Mouse (Mus musculus): ENCODE data around the gene Cbll1. TPM values are rescaled to one million over a fixed set of nuclear protein-coding genes. Genes with fewer than 3 reads are reported as not detected.
"Not testable (repeated sequence)": the region's sequence is repeated elsewhere in the genome, so short reads cannot be mapped to it uniquely, and the experiment has no call there.

Gene Cbll1
- total RNA-seq, 2 experiments from 2014 or later = 13.6 to 15.1 TPM

GRCm38 (mm10) chr12:31486431-31486830 is 13.0 kb downstream of the Cbll1 start:
- peak; percentile 43 for DNase-seq

GRCm38 (mm10) chr12:31478182-31478581 is 21.2 kb downstream of the Cbll1 start:
- not testable (repeated sequence) for DNase-seq

- no peak for DNase-seq
These were observed 36.8 kb downstream of the Cbll1 start for GRCm38 (mm10) chr12:31462615-31463014.

GRCm38 (mm10) chr12:31461371-31461770 is 38.0 kb downstream of the Cbll1 start:
- DNase-seq = no peak

- DNase-seq = peak; percentile 15
These were observed 39.1 kb downstream of the Cbll1 start for GRCm38 (mm10) chr12:31460270-31460669.

- DNase-seq = no peak
These were observed 40.9 kb downstream of the Cbll1 start for GRCm38 (mm10) chr12:31458474-31458873.

GRCm38 (mm10) chr12:31456271-31456670 is 43.1 kb downstream of the Cbll1 start:
- DNase-seq = no peak

GRCm38 (mm10) chr12:31449341-31449740 is 50.1 kb downstream of the Cbll1 start:
- DNase-seq = no peak

GRCm38 (mm10) chr12:31444827-31445226 is 54.6 kb downstream of the Cbll1 start:
- DNase-seq = no peak

- peak; percentile 18 for DNase-seq
These were observed 55.3 kb downstream of the Cbll1 start for GRCm38 (mm10) chr12:31444131-31444546.

GRCm38 (mm10) chr12:31439612-31440011 is 59.8 kb downstream of the Cbll1 start:
- DNase-seq = no peak

GRCm38 (mm10) chr12:31437791-31438190 is 61.6 kb downstream of the Cbll1 start:
- DNase-seq = no peak

Other genes with a start within 250 kb of the Cbll1 start
- 100 to 1,000 TPM; 266 to 279 TPM for gene Lamb1, start 234.4 kb downstream of the Cbll1 start, total RNA-seq (2021)
- gene Dld, start 148.2 kb downstream of the Cbll1 start, total RNA-seq (2021) = 100 to 1,000 TPM; 309 to 328 TPM
- gene Slc26a3, start 108.7 kb downstream of the Cbll1 start, total RNA-seq (2021) = under 1 TPM; 0.56 to 0.69 TPM
- gene Slc26a4, start 60.4 kb upstream of the Cbll1 start, total RNA-seq (2021) = under 1 TPM; 0.17 to 0.32 TPM
- gene Bcap29, start 135.0 kb upstream of the Cbll1 start, total RNA-seq (2021) = 10 to 100 TPM; 25.9 to 27.5 TPM
- gene Dus4l, start 155.2 kb upstream of the Cbll1 start, total RNA-seq (2021) = 1 to 10 TPM; 8.9 to 9.1 TPM
- 10 to 100 TPM; 56.9 to 60.5 TPM for gene Cog5, start 155.3 kb upstream of the Cbll1 start, total RNA-seq (2021)
- 10 to 100 TPM; 20.9 to 22.4 TPM for gene Gpr22, start 214.3 kb upstream of the Cbll1 start, total RNA-seq (2021)